Comparison of ENCODE assay signal across 8 mouse cellular contexts in the genomic region with DNA sequence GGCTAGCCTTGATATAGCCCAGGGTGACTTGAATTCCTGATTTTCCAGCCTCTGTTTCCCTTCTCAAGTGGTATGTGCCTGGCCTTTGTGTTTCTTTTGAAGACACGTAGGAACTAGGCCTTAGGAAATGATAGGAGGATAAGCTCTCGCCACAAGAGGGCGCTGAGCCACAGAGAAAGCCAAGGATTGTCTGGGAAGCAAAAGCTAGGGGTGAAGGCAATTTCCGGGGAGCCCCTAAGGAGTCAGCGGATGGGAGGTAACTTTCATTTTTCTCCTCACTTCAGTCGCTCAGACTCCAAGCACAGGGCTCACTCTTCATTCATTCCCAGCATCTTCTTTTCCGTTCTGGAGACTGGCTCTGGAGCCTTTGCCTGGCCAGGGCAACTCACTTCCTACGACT. TPM values are rescaled to one million over a fixed set of nuclear protein-coding genes. Genes with fewer than 3 reads are reported as not detected.
A peak's percentile ranks its signal among the peaks of the same experiment; 100 is the strongest.
DNase-seq lines count a peak whose midpoint lies in the region; ATAC-seq and TF ChIP-seq lines count a peak whose summit lies in the region.

No protein-coding gene starts in this region.

- WGBS in heart, embryonic 14.5 days, result 25% methylated on average over 8 of the region's 8 CpGs
- 20% methylated on average over 8 of the region's 8 CpGs for WGBS in liver, embryonic 16.5 days (ENCODE audit: insufficient replicate concordance)

- H3K4me2 ChIP-seq in CH12.LX (ENCODE audit: insufficient read depth, low read depth, poor library complexity, severe bottlenecking), result no peak overlapping the region
- peak overlapping the region; percentile 49 for H3K4me2 ChIP-seq in heart, embryonic 14.5 days (ENCODE audit: low read length)
- peak overlapping the region; percentile 36 for H3K4me2 ChIP-seq in liver, embryonic 16.5 days (ENCODE audit: low read depth, low read length)

- TF ChIP-seq RAD21 in CH12.LX (IDR thresholded peaks at IDR 0.05; ENCODE audit: low read depth, low read length), result peak; percentile 90

- no peaks in the 10 kb centered on the region for H3K27me3 ChIP-seq in CH12.LX (replicated peaks)
- no peaks in the 10 kb centered on the region for H3K27me3 ChIP-seq in heart, embryonic 14.5 days (ENCODE audit: control insufficient read depth, insufficient read depth, low read length)
- H3K27me3 ChIP-seq in liver, embryonic 16.5 days (ENCODE audit: control insufficient read depth, insufficient read depth, low read depth, low read length), result no peaks in the 10 kb centered on the region

- H3K4me3 ChIP-seq in CH12.LX (replicated peaks in 1 of 3; ENCODE audit: low read depth in 2 of 3, low read length in 2 of 3, poor library complexity in 1 of 3), result peak overlapping the region in 2 of 3 experiments; percentile 26 to 30
- H3K4me3 ChIP-seq in heart, embryonic 14.5 days (ENCODE audit: control insufficient read depth in 1 of 2, insufficient read depth in 1 of 2, low read depth in 1 of 2, low read length in 2 of 2), result 0 out of 4 replicates have a peak overlapping the region, but pooled peaks of 1 of the 2 experiments have one; percentile 13
- H3K4me3 ChIP-seq in liver, embryonic 16.5 days (ENCODE audit: low read depth, low read length), result peak overlapping the region; percentile 33

- TF ChIP-seq CTCF in CH12.LX (conservative IDR thresholded peaks at IDR 0.05 in 1 of 2, IDR thresholded peaks at IDR 0.05 in 1 of 2; ENCODE audit: low read depth in 2 of 2, low read length in 2 of 2), result peak; percentile 69 to 91

- H3K9me3 ChIP-seq in CH12.LX (replicated peaks; ENCODE audit: low read length), result no peaks in the 10 kb centered on the region
- no peaks in the 10 kb centered on the region for H3K9me3 ChIP-seq in heart, embryonic 14.5 days (ENCODE audit: control insufficient read depth, low read length)
- no peaks in the 10 kb centered on the region for H3K9me3 ChIP-seq in liver, embryonic 16.5 days (replicated peaks; ENCODE audit: control insufficient read depth, low read length)

- peak; percentile 76 for ATAC-seq in erythroblast, adult 5-6 weeks (replicated peaks; ENCODE audit: low FRiP score, poor library complexity, severe bottlenecking)
- no peak for ATAC-seq in heart, embryonic 14.5 days (ENCODE audit: insufficient number of reproducible peaks, insufficient read depth, low FRiP score, low read depth)
- peak; percentile 19; the same call in 1 of the 2 replicates for ATAC-seq in liver, embryonic 16.5 days (ENCODE audit: low read depth)

- no peaks in the 10 kb centered on the region for H3K79me2 ChIP-seq in CH12.LX (replicated peaks; ENCODE audit: control insufficient read depth, extremely low read depth, insufficient read depth, poor library complexity, severe bottlenecking)

- dilution Hi-C loops in CH12.LX (cut with MboI; ENCODE audit: extremely low pct_ligation_motif_present, extremely low pct_unique_long_range_greater_than_20kb, low sequenced_read_pairs), result no loop called here

- peaks cover 0 to 13% of the 10 kb centered on the region in 2 experiments; a peak in 2 of 4 replicates for H3K4me1 ChIP-seq in CH12.LX (ENCODE audit: control insufficient read depth in 1 of 2, insufficient read depth in 2 of 2)
- no peaks in the 10 kb centered on the region for H3K4me1 ChIP-seq in heart, embryonic 14.5 days (ENCODE audit: control insufficient read depth in 2 of 2, insufficient read depth in 2 of 2, low read length in 2 of 2)
- no peaks in the 10 kb centered on the region; the same call in 1 of the 2 replicates for H3K4me1 ChIP-seq in liver, embryonic 16.5 days (ENCODE audit: control insufficient read depth, low read depth, low read length)

- H3K9ac ChIP-seq in CH12.LX (ENCODE audit: insufficient read depth, low read depth), result no peak overlapping the region
- H3K9ac ChIP-seq in heart, embryonic 14.5 days (ENCODE audit: low read length), result no peak overlapping the region
- H3K9ac ChIP-seq in liver, embryonic 16.5 days (ENCODE audit: low read depth, low read length), result peak overlapping the region; percentile 28; the same call in 1 of the 2 replicates

- H3K27ac ChIP-seq in CH12.LX (ENCODE audit: insufficient read depth, low read depth), result no peak overlapping the region
- H3K27ac ChIP-seq in heart, embryonic 14.5 days (replicated peaks in 1 of 2; ENCODE audit: control insufficient read depth in 1 of 2, insufficient read depth in 1 of 2, low read depth in 2 of 2, low read length in 2 of 2), result no peak overlapping the region
- no peak overlapping the region for H3K27ac ChIP-seq in liver, embryonic 16.5 days (ENCODE audit: low read length)

- TF ChIP-seq POLR2A in CH12.LX (IDR thresholded peaks at IDR 0.05; ENCODE audit: low read depth, low read length), result no peak

- in situ Hi-C loops in CH12.LX (cut with MboI; ENCODE audit: low pct_ligation_motif_present, low pct_unique_long_range_greater_than_20kb, low sequenced_read_pairs), result no loop called here

- H3K36me3 ChIP-seq in CH12.LX (replicated peaks in 1 of 2; ENCODE audit: control insufficient read depth in 1 of 2, insufficient read depth in 1 of 2, low read length in 1 of 2), result peaks cover 0 to 16% of the 10 kb centered on the region in 2 experiments
- H3K36me3 ChIP-seq in heart, embryonic 14.5 days (ENCODE audit: control insufficient read depth, insufficient read depth, low read length), result 0 out of 2 replicates have a peak, but pooled peaks cover 4% of the 10 kb centered on the region
- no peaks in the 10 kb centered on the region for H3K36me3 ChIP-seq in liver, embryonic 16.5 days (ENCODE audit: control insufficient read depth, insufficient read depth)

- no peak for TF ChIP-seq EP300 in CH12.LX (IDR thresholded peaks at IDR 0.05; ENCODE audit: low read length)

- DNase-seq in CH12.LX (ENCODE audit: extremely low read depth), result peak; percentile 80
- DNase-seq in brain, adult 2 months (ENCODE audit: low read depth, low spot score), result peak; percentile 95
- DNase-seq in kidney, postnatal 25 days, result peak; percentile 76 to 90
- peak; percentile 52 for DNase-seq in ovary, postnatal 10 days (ENCODE audit: low spot score)
- DNase-seq in thymus, postnatal 0 days (ENCODE audit: low spot score), result peak; percentile 84

TF ChIP-seq in CH12.LX, 34 proteins besides CTCF, POLR2A, EP300 and RAD21 (continues in another document):
- TF ChIP-seq ZMIZ1 (IDR thresholded peaks at IDR 0.05; ENCODE audit: low read depth, low read length), result no peak
- TF ChIP-seq SMC3 (IDR thresholded peaks at IDR 0.05; ENCODE audit: low read depth, low read length), result peak; percentile 84
- no peak for TF ChIP-seq MAFK (IDR thresholded peaks at IDR 0.05; ENCODE audit: insufficient replicate concordance, low read length)
- TF ChIP-seq USF2 (conservative IDR thresholded peaks at IDR 0.05; ENCODE audit: low read depth, low read length), result no peak
- TF ChIP-seq MAZ (IDR thresholded peaks at IDR 0.05; ENCODE audit: low read depth, low read length), result no peak
- TF ChIP-seq RCOR1 (conservative IDR thresholded peaks at IDR 0.05; ENCODE audit: low read depth, low read length), result no peak
- TF ChIP-seq UBTF (IDR thresholded peaks at IDR 0.05; ENCODE audit: low read depth, low read length), result no peak
- TF ChIP-seq HCFC1 (IDR thresholded peaks at IDR 0.05; ENCODE audit: low read depth, low read length), result no peak; the same call in 1 of the 2 replicates
- TF ChIP-seq TCF12 (IDR thresholded peaks at IDR 0.05; ENCODE audit: low read depth, low read length), result no peak
- no peak for TF ChIP-seq CHD1 (IDR thresholded peaks at IDR 0.05; ENCODE audit: low read depth, low read length)
- no peak for TF ChIP-seq E2F4 (IDR thresholded peaks at IDR 0.05; ENCODE audit: insufficient replicate concordance, low read depth, low read length)
- no peak for TF ChIP-seq ZKSCAN1 (IDR thresholded peaks at IDR 0.05; ENCODE audit: borderline replicate concordance, low read depth, low read length)
- TF ChIP-seq IRF4 (IDR thresholded peaks at IDR 0.05; ENCODE audit: low read depth, low read length), result 0 out of 2 replicates have a peak, but pooled peaks have one; percentile 26
- no peak for TF ChIP-seq JUN (IDR thresholded peaks at IDR 0.05; ENCODE audit: insufficient read depth, low read depth, low read length)
- no peak for TF ChIP-seq BHLHE40 (IDR thresholded peaks at IDR 0.05; ENCODE audit: low read depth, low read length)
- no peak for TF ChIP-seq JUND (conservative IDR thresholded peaks at IDR 0.05; ENCODE audit: low read depth, low read length)
- peak; percentile 29 for TF ChIP-seq ZC3H11A (IDR thresholded peaks at IDR 0.05; ENCODE audit: low read depth, low read length)
- TF ChIP-seq ELF1 (IDR thresholded peaks at IDR 0.05; ENCODE audit: low read depth, low read length), result peak; percentile 57
- TF ChIP-seq GABPA (IDR thresholded peaks at IDR 0.05; ENCODE audit: insufficient replicate concordance, low read depth, low read length), result no peak
- TF ChIP-seq MEF2A (IDR thresholded peaks at IDR 0.05; ENCODE audit: borderline replicate concordance, low read depth, low read length), result 0 out of 2 replicates have a peak, but pooled peaks have one; percentile 24
- no peak; the same call in 1 of the 2 replicates for TF ChIP-seq POLR2AphosphoS2 (IDR thresholded peaks at IDR 0.05; ENCODE audit: low read depth, low read length)
- TF ChIP-seq CHD2 (IDR thresholded peaks at IDR 0.05; ENCODE audit: low read length), result no peak
- no peak for TF ChIP-seq SIN3A (IDR thresholded peaks at IDR 0.05; ENCODE audit: low read length)

RNA-seq across cellular contexts. Expression of a gene that starts 27.2 kb away (rescaled TPM):
- total RNA-seq in CH12.LX (2012; rRNA removed) (4.8 and 6.0 TPM in 2 replicates), CH12.LX (2014; rRNA removed) (9.3 and 9.9 TPM in 2 replicates)
- polyA plus RNA-seq in CH12.LX (2012; ENCODE audit: insufficient read length, low read depth), result 7.0 and 7.1 TPM in 2 replicates
- 0.38 and 1.9 TPM in 2 replicates for total RNA-seq in erythroblast, adult 5-6 weeks (2015; ENCODE audit: low replicate concordance)
- 1.3 TPM in 2 replicates for total RNA-seq in erythroblast, adult 5-6 weeks (2017; ENCODE audit: low replicate concordance)
- polyA plus RNA-seq in heart, embryonic 14.5 days (2014; fragmentation: Nextera tagmentation; extraction: Ambion mirVana), result 12.9 and 14.1 TPM in 2 replicates
- polyA plus RNA-seq in liver, embryonic 16.5 days (2015; fragmentation: Nextera tagmentation; extraction: Ambion mirVana), result 4.6 TPM in 2 replicates
- polyA plus RNA-seq in thymus, postnatal 0 days (2015; fragmentation: Nextera tagmentation; extraction: Ambion mirVana), result 21.5 and 21.7 TPM in 2 replicates

RNA-seq across cellular contexts. Expression of a gene that starts 49.8 kb away (rescaled TPM):
- total RNA-seq in CH12.LX (2012; rRNA removed) (21.7 and 23.6 TPM in 2 replicates), CH12.LX (2014; rRNA removed) (16.2 and 16.6 TPM in 2 replicates)
- 28.9 and 34.3 TPM in 2 replicates for polyA plus RNA-seq in CH12.LX (2012; ENCODE audit: insufficient read length, low read depth)
- 7.5 and 9.8 TPM in 2 replicates for total RNA-seq in erythroblast, adult 5-6 weeks (2015; ENCODE audit: low replicate concordance)
- 4.3 and 7.7 TPM in 2 replicates for total RNA-seq in erythroblast, adult 5-6 weeks (2017; ENCODE audit: low replicate concordance)
- 6.3 and 6.6 TPM in 2 replicates for polyA plus RNA-seq in heart, embryonic 14.5 days (2014; fragmentation: Nextera tagmentation; extraction: Ambion mirVana)
- polyA plus RNA-seq in liver, embryonic 16.5 days (2015; fragmentation: Nextera tagmentation; extraction: Ambion mirVana), result 0.56 and 0.64 TPM in 2 replicates
- polyA plus RNA-seq in thymus, postnatal 0 days (2015; fragmentation: Nextera tagmentation; extraction: Ambion mirVana), result 4.7 and 8.0 TPM in 2 replicates
